Mouse (Mus musculus): Measurements from ENCODE around the gene Veph1. TPM values are rescaled to one million over a fixed set of nuclear protein-coding genes. Genes with fewer than 3 reads are reported as not detected.

The Veph1 gene
- polyA plus RNA-seq, 1 experiment from 2014 or later = 0.17 TPM

DNA sequence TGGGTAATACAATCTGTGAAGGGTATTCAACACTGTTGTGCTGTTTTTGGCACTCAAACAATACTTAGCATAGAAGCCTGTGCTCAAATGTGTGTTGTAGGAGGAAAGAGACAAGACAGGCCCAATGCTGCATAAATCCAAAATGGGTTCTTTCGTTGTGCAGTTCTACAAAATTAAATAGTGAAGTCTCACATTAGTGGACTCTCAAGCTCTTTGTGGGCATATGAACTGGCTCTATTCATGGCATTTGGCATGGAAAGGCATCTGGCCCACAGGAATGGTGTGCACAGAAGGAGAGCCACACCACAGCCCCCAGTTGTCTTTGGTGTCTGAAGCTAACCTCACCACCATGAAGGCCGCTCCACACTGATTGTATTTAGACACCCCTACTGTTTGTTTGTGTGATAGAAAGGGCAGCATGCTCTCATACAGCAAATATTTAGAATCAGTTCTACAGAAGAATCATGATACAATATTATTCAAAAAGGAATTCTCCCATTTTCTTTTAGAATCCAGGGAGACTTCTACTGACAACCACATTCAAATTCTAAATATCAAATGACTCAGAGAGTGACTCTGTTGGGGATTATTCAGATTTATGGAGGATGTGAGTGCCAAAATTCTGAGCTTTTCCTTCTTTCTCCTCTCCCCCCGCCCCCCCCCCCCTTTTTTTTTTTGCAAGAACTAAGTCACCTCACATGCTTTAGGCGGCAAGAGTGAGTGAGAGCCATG is 215.8 kb downstream of the Veph1 start:
- H3K27me3 ChIP-seq (ENCODE audit: control insufficient read depth, insufficient read depth, low read length) = no peaks in the 10 kb centered on the region
- 61% methylated on average over 4 of the region's 4 CpGs for WGBS
- no peaks in the 10 kb centered on the region for H3K36me3 ChIP-seq (ENCODE audit: control insufficient read depth, insufficient read depth, low read length)
- H3K4me1 ChIP-seq (ENCODE audit: control insufficient read depth, insufficient read depth, low read length) = no peaks in the 10 kb centered on the region
- no peak for ATAC-seq (ENCODE audit: insufficient number of reproducible peaks, insufficient read depth, low FRiP score, low read depth)
- no peak overlapping the region for H3K4me3 ChIP-seq (ENCODE audit: low read depth, low read length)
- no peak overlapping the region for H3K27ac ChIP-seq (ENCODE audit: low read length)
- no peak overlapping the region for H3K4me2 ChIP-seq (replicated peaks; ENCODE audit: low read depth, low read length)
- no peak overlapping the region for H3K9ac ChIP-seq (replicated peaks; ENCODE audit: low read depth, low read length)
- H3K9me3 ChIP-seq (ENCODE audit: control insufficient read depth, low read depth, low read length) = no peaks in the 10 kb centered on the region

GRCm38 (mm10) chr3:66079886-66080285 is 216.8 kb downstream of the Veph1 start:
- no peak overlapping the region for H3K4me3 ChIP-seq (ENCODE audit: low read depth, low read length)
- H3K27ac ChIP-seq (ENCODE audit: low read length) = no peak overlapping the region
- no peak overlapping the region for H3K4me2 ChIP-seq (replicated peaks; ENCODE audit: low read depth, low read length)
- WGBS = 79% methylated on average over 4 of the region's 4 CpGs
- H3K36me3 ChIP-seq (ENCODE audit: control insufficient read depth, insufficient read depth, low read length) = no peaks in the 10 kb centered on the region
- no peak for ATAC-seq (ENCODE audit: insufficient number of reproducible peaks, insufficient read depth, low FRiP score, low read depth)
- H3K27me3 ChIP-seq (ENCODE audit: control insufficient read depth, insufficient read depth, low read length) = no peaks in the 10 kb centered on the region
- H3K9ac ChIP-seq (replicated peaks; ENCODE audit: low read depth, low read length) = no peak overlapping the region
- no peaks in the 10 kb centered on the region for H3K9me3 ChIP-seq (ENCODE audit: control insufficient read depth, low read depth, low read length)
- H3K4me1 ChIP-seq (ENCODE audit: control insufficient read depth, insufficient read depth, low read length) = no peaks in the 10 kb centered on the region

DNA sequence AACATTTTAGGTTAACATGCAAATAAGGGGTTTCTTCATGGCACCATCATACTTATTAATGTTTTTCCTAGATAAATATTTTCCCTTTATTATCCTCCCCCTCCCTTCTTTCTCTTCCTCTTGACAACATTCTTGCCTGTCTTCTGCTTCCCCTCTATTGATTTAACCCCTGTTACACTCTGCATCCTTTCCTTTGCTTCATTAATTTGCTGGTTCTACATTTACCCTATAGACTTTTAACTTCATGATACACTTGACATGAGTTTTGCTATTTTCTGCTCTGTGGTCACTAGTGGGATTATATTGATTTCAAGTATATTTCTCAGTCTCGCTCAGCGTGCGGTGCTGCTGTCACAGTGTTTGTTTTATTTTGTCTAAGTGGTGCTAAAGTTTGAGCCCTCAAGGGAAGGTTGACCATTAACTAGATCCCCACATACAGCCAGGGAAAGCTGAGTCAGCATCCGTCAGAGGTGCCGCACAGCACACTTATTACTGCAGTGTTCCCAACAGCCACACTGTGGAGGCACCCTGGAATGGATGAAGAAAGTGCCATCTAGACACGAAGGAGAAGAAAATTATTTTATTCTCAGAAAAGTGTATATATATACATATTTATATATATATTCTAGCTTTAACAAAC is 217.6 kb downstream of the Veph1 start:
- WGBS = 29% methylated on average over 6 of the region's 6 CpGs
- Histone ChIP-seq H3K9ac (replicated peaks; ENCODE audit: low read depth, low read length) (no peak overlapping the region), H3K4me3 (ENCODE audit: low read depth, low read length) (no peak overlapping the region), H3K4me1 (ENCODE audit: control insufficient read depth, insufficient read depth, low read length) (no peaks in the 10 kb centered on the region), H3K27ac (ENCODE audit: low read length) (no peak overlapping the region), H3K4me2 (replicated peaks; ENCODE audit: low read depth, low read length) (no peak overlapping the region), H3K36me3 (ENCODE audit: control insufficient read depth, insufficient read depth, low read length) (no peaks in the 10 kb centered on the region), H3K9me3 (ENCODE audit: control insufficient read depth, low read depth, low read length) (no peaks in the 10 kb centered on the region), H3K27me3 (ENCODE audit: control insufficient read depth, insufficient read depth, low read length) (no peaks in the 10 kb centered on the region)
- 0 out of 2 replicates have a peak, but pooled peaks have one; percentile 58 for ATAC-seq (ENCODE audit: insufficient number of reproducible peaks, insufficient read depth, low FRiP score, low read depth)

DNA sequence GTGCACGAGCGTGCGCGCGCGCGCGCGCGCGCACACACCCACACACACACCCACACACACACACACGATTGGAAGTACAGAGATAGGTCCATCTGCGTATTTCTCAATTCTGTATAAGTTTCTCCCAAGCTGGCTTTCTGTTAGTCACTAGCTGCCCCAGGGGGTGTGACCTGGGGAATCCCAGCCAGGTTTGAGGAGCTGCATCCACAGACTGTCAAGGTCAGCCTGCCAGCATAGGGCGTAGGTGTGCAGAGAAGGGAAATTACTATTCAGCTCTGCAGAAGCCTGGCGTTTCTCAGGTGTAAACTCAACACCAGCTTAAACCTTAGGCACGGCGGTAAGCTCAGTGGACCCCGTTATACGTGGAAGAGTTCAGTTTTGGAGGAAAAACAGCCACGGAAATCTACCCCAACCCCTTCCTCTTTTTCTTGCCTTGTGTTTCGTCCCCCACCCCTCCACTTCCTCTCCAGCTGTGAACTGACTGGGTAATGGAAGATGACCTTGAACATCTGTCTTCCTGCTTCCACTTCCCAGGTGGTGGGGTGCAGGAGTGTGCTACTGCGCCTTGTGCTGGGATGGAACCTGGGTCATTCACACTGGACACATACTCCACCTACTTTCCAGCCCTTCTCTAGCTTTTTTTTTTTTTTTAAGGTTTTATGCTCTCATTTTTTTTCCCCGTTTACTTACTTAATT is 218.5 kb downstream of the Veph1 start:
- no peak overlapping the region for H3K9ac ChIP-seq (replicated peaks; ENCODE audit: low read depth, low read length)
- ATAC-seq (ENCODE audit: insufficient number of reproducible peaks, insufficient read depth, low FRiP score, low read depth) = no peak
- no peak overlapping the region for H3K4me2 ChIP-seq (replicated peaks; ENCODE audit: low read depth, low read length)
- H3K9me3 ChIP-seq (ENCODE audit: control insufficient read depth, low read depth, low read length) = no peaks in the 10 kb centered on the region
- no peaks in the 10 kb centered on the region for H3K27me3 ChIP-seq (ENCODE audit: control insufficient read depth, insufficient read depth, low read length)
- no peak overlapping the region for H3K4me3 ChIP-seq (ENCODE audit: low read depth, low read length)
- H3K4me1 ChIP-seq (ENCODE audit: control insufficient read depth, insufficient read depth, low read length) = no peaks in the 10 kb centered on the region
- 76% methylated on average over 23 of the region's 23 CpGs for WGBS
- H3K36me3 ChIP-seq (ENCODE audit: control insufficient read depth, insufficient read depth, low read length) = no peaks in the 10 kb centered on the region
- H3K27ac ChIP-seq (ENCODE audit: low read length) = no peak overlapping the region

- H3K9ac ChIP-seq (replicated peaks; ENCODE audit: low read depth, low read length) = no peak overlapping the region
- WGBS = 87% methylated on average over 1 of the region's 1 CpGs
- H3K36me3 ChIP-seq (ENCODE audit: control insufficient read depth, insufficient read depth, low read length) = no peaks in the 10 kb centered on the region
- H3K27me3 ChIP-seq (ENCODE audit: control insufficient read depth, insufficient read depth, low read length) = no peaks in the 10 kb centered on the region
- no peak overlapping the region for H3K4me3 ChIP-seq (ENCODE audit: low read depth, low read length)
- H3K27ac ChIP-seq (ENCODE audit: low read length) = no peak overlapping the region
- H3K4me2 ChIP-seq (replicated peaks; ENCODE audit: low read depth, low read length) = no peak overlapping the region
- H3K9me3 ChIP-seq (ENCODE audit: control insufficient read depth, low read depth, low read length) = no peaks in the 10 kb centered on the region
- no peaks in the 10 kb centered on the region for H3K4me1 ChIP-seq (ENCODE audit: control insufficient read depth, insufficient read depth, low read length)
- ATAC-seq (ENCODE audit: insufficient number of reproducible peaks, insufficient read depth, low FRiP score, low read depth) = no peak
Observed at GRCm38 (mm10) chr3:66070274-66070673, 226.4 kb downstream of the Veph1 start.

DNA sequence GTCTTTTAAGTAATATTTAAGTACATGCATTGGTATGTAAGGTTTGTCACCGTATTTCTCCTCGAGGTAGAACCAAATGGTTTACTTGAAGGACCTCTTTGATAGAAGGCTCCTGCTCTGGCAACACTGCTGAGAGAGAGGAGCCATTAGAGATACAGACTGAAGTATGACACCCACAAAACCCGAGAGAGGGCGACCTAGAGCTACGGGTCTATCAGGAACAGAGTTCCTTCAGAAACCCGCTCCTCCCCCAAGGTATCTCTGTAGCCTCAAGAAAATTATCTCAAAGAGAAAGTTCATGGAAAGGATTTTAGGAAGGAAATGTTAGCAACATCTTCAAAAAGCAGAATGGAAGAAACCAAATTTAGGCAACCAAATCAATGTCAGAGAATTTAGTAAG is 232.8 kb downstream of the Veph1 start:
- Histone ChIP-seq H3K27ac (ENCODE audit: low read length) (no peak overlapping the region), H3K9ac (replicated peaks; ENCODE audit: low read depth, low read length) (no peak overlapping the region), H3K9me3 (ENCODE audit: control insufficient read depth, low read depth, low read length) (no peaks in the 10 kb centered on the region), H3K27me3 (ENCODE audit: control insufficient read depth, insufficient read depth, low read length) (no peaks in the 10 kb centered on the region), H3K4me3 (ENCODE audit: low read depth, low read length) (no peak overlapping the region), H3K36me3 (ENCODE audit: control insufficient read depth, insufficient read depth, low read length) (no peaks in the 10 kb centered on the region), H3K4me1 (ENCODE audit: control insufficient read depth, insufficient read depth, low read length) (peaks cover 10% of the 10 kb centered on the region), H3K4me2 (replicated peaks; ENCODE audit: low read depth, low read length) (no peak overlapping the region)
- ATAC-seq (ENCODE audit: insufficient number of reproducible peaks, insufficient read depth, low FRiP score, low read depth) = no peak
- 43% methylated on average over 6 of the region's 6 CpGs for WGBS

- 94% methylated on average over 16 of the region's 16 CpGs for WGBS
- H3K27me3 ChIP-seq (ENCODE audit: control insufficient read depth, insufficient read depth, low read length) = no peaks in the 10 kb centered on the region
- no peak for ATAC-seq (ENCODE audit: insufficient number of reproducible peaks, insufficient read depth, low FRiP score, low read depth)
Observed at GRCm38 (mm10) chr3:66056912-66057311, 239.7 kb downstream of the Veph1 start.

GRCm38 (mm10) chr3:66055652-66056051 is 241.0 kb downstream of the Veph1 start:
- H3K36me3 ChIP-seq (ENCODE audit: control insufficient read depth, insufficient read depth, low read length) = no peaks in the 10 kb centered on the region
- no peaks in the 10 kb centered on the region for H3K9me3 ChIP-seq (ENCODE audit: control insufficient read depth, low read depth, low read length)
- peaks cover 6% of the 10 kb centered on the region for H3K4me1 ChIP-seq (ENCODE audit: control insufficient read depth, insufficient read depth, low read length)
- WGBS = 92% methylated on average over 7 of the region's 7 CpGs
- H3K27ac ChIP-seq (ENCODE audit: low read length) = no peak overlapping the region
- no peak overlapping the region for H3K4me2 ChIP-seq (replicated peaks; ENCODE audit: low read depth, low read length)
- H3K9ac ChIP-seq (replicated peaks; ENCODE audit: low read depth, low read length) = no peak overlapping the region
- ATAC-seq (ENCODE audit: insufficient number of reproducible peaks, insufficient read depth, low FRiP score, low read depth) = no peak
- H3K27me3 ChIP-seq (ENCODE audit: control insufficient read depth, insufficient read depth, low read length) = no peaks in the 10 kb centered on the region
- H3K4me3 ChIP-seq (ENCODE audit: low read depth, low read length) = no peak overlapping the region

More at GRCm38 (mm10) chr3:66056912-66057311, 239.7 kb downstream of the Veph1 start:
- H3K4me2 ChIP-seq (replicated peaks; ENCODE audit: low read depth, low read length) = no peak overlapping the region
- no peaks in the 10 kb centered on the region for H3K9me3 ChIP-seq (ENCODE audit: control insufficient read depth, low read depth, low read length)
- H3K9ac ChIP-seq (replicated peaks; ENCODE audit: low read depth, low read length) = no peak overlapping the region
- no peak overlapping the region for H3K4me3 ChIP-seq (ENCODE audit: low read depth, low read length)
- no peaks in the 10 kb centered on the region for H3K36me3 ChIP-seq (ENCODE audit: control insufficient read depth, insufficient read depth, low read length)
- H3K27ac ChIP-seq (ENCODE audit: low read length) = no peak overlapping the region
- peaks cover 10% of the 10 kb centered on the region for H3K4me1 ChIP-seq (ENCODE audit: control insufficient read depth, insufficient read depth, low read length)
